17 mouse cellular contexts compared by ENCODE assay signal in genomic region chr14:20081084-20081483, GRCm38 (mm10). TPM values are rescaled to one million over a fixed set of nuclear protein-coding genes. Genes with fewer than 3 reads are reported as not detected.
DNase-seq lines count a peak whose midpoint lies in the region; ATAC-seq lines count a peak whose summit lies in the region.
"Had no signal": no experiment of that assay in that cellular context is flagged by ENCODE, and none has a peak within 500 bp of the region (broad histone marks: within the 10 kb centered on the region; RNA-seq: fewer than 3 reads in every experiment).

No protein-coding gene starts in this region.

- intact Hi-C loops in left cerebral cortex, postnatal 4 days (cut with DNase I) = no loop called here

- 86% methylated on average over 1 of the region's 1 CpGs for WGBS in midbrain, embryonic 13.5 days
- WGBS in midbrain, embryonic 15.5 days = 97% methylated on average over 1 of the region's 1 CpGs
- 65% methylated on average over 1 of the region's 1 CpGs for WGBS in liver, embryonic 13.5 days (ENCODE audit: insufficient replicate concordance)
- WGBS in forebrain, embryonic 15.5 days = 98% methylated on average over 1 of the region's 1 CpGs

- no peak overlapping the region for H3K9ac ChIP-seq in midbrain, embryonic 13.5 days (replicated peaks)
- H3K9ac ChIP-seq in midbrain, embryonic 15.5 days = no peak overlapping the region
- no peak overlapping the region for H3K9ac ChIP-seq in liver, embryonic 13.5 days
- H3K9ac ChIP-seq in forebrain, embryonic 15.5 days (replicated peaks) = no peak overlapping the region
- H3K9ac ChIP-seq: heart, embryonic 15.5 days; hindbrain, embryonic 15.5 days had no signal

- no peak overlapping the region for H3K4me3 ChIP-seq in midbrain, embryonic 13.5 days (replicated peaks)
- no peak overlapping the region for H3K4me3 ChIP-seq in midbrain, embryonic 15.5 days
- H3K4me3 ChIP-seq in liver, embryonic 13.5 days (replicated peaks) = no peak overlapping the region
- H3K4me3 ChIP-seq in forebrain, embryonic 15.5 days = no peak overlapping the region
- H3K4me3 ChIP-seq: heart, embryonic 15.5 days; hindbrain, embryonic 15.5 days had no signal

- no peaks in the 10 kb centered on the region for H3K27me3 ChIP-seq in midbrain, embryonic 13.5 days
- no peaks in the 10 kb centered on the region for H3K27me3 ChIP-seq in midbrain, embryonic 15.5 days (replicated peaks)
- H3K27me3 ChIP-seq in liver, embryonic 13.5 days = no peaks in the 10 kb centered on the region
- no peaks in the 10 kb centered on the region for H3K27me3 ChIP-seq in forebrain, embryonic 15.5 days
- H3K27me3 ChIP-seq: heart, embryonic 15.5 days; hindbrain, embryonic 15.5 days had no signal

- peaks cover 15% of the 10 kb centered on the region for H3K36me3 ChIP-seq in midbrain, embryonic 13.5 days
- H3K36me3 ChIP-seq in midbrain, embryonic 15.5 days (replicated peaks) = no peaks in the 10 kb centered on the region
- H3K36me3 ChIP-seq in liver, embryonic 13.5 days = no peaks in the 10 kb centered on the region
- H3K36me3 ChIP-seq in forebrain, embryonic 15.5 days = 0 out of 2 replicates have a peak, but pooled peaks cover 4% of the 10 kb centered on the region
- H3K36me3 ChIP-seq: embryonic facial prominence, embryonic 10.5 days; heart, embryonic 15.5 days; hindbrain, embryonic 15.5 days had no signal

- H3K9me3 ChIP-seq in midbrain, embryonic 13.5 days = no peaks in the 10 kb centered on the region
- H3K9me3 ChIP-seq in midbrain, embryonic 15.5 days = no peaks in the 10 kb centered on the region
- no peaks in the 10 kb centered on the region for H3K9me3 ChIP-seq in liver, embryonic 13.5 days (replicated peaks)
- no peaks in the 10 kb centered on the region for H3K9me3 ChIP-seq in forebrain, embryonic 15.5 days
- H3K9me3 ChIP-seq: embryonic facial prominence, embryonic 10.5 days; heart, embryonic 15.5 days; hindbrain, embryonic 15.5 days had no signal

- peak overlapping the region; percentile 77; the same call in 1 of the 2 replicates for H3K4me2 ChIP-seq in midbrain, embryonic 13.5 days (replicated peaks)
- no peak overlapping the region for H3K4me2 ChIP-seq in midbrain, embryonic 15.5 days
- H3K4me2 ChIP-seq in liver, embryonic 13.5 days = no peak overlapping the region
- no peak overlapping the region for H3K4me2 ChIP-seq in forebrain, embryonic 15.5 days (replicated peaks)

- peak; percentile 17 for DNase-seq in induced T-regulatory cell, adult 2 months (ENCODE audit: low read depth)
- DNase-seq in liver, embryonic 13.5 days = no peak
- DNase-seq in left cerebral cortex, postnatal 4 days = no peak
- DNase-seq: cerebellum, postnatal 36 days; gastrocnemius, postnatal 36 days; kidney, postnatal 10 days; lung, adult 2 months; lung, postnatal 4 days; thymus, adult 2 months had no signal

- no peak overlapping the region for H3K27ac ChIP-seq in midbrain, embryonic 13.5 days
- no peak overlapping the region for H3K27ac ChIP-seq in midbrain, embryonic 15.5 days
- peak overlapping the region; percentile 86 for H3K27ac ChIP-seq in liver, embryonic 13.5 days
- no peak overlapping the region for H3K27ac ChIP-seq in forebrain, embryonic 15.5 days (replicated peaks)
- H3K27ac ChIP-seq: hindbrain, embryonic 15.5 days had no signal

- H3K4me1 ChIP-seq in midbrain, embryonic 13.5 days (replicated peaks) = peaks cover 19% of the 10 kb centered on the region
- H3K4me1 ChIP-seq in midbrain, embryonic 15.5 days = peaks cover 20% of the 10 kb centered on the region
- H3K4me1 ChIP-seq in liver, embryonic 13.5 days (replicated peaks) = peaks cover 54% of the 10 kb centered on the region
- peaks cover 23% of the 10 kb centered on the region for H3K4me1 ChIP-seq in forebrain, embryonic 15.5 days

- ATAC-seq in midbrain, embryonic 13.5 days = no peak
- ATAC-seq in midbrain, embryonic 15.5 days (replicated peaks) = no peak
- ATAC-seq in liver, embryonic 13.5 days (ENCODE audit: low read depth) = no peak
- no peak for ATAC-seq in erythroblast, adult 5-6 weeks (replicated peaks; ENCODE audit: low FRiP score, poor library complexity, severe bottlenecking)
- no peak for ATAC-seq in forebrain, embryonic 15.5 days (replicated peaks)
- ATAC-seq: CD4-positive, CD25-positive, alpha-beta regulatory T cell, adult 4 months had no signal

RNA-seq across cellular contexts. Expression of gene Saysd1, which starts 57.2 kb away (rescaled TPM):
- 14.8 and 15.1 TPM in 2 replicates for polyA plus RNA-seq in midbrain, embryonic 13.5 days (2015; fragmentation: Nextera tagmentation; extraction: Ambion mirVana)
- 12.6 and 13.3 TPM in 2 replicates for polyA plus RNA-seq in midbrain, embryonic 15.5 days (2015; fragmentation: Nextera tagmentation; extraction: Ambion mirVana)
- 3.7 and 4.1 TPM in 2 replicates for polyA plus RNA-seq in liver, embryonic 13.5 days (2015; fragmentation: Nextera tagmentation; extraction: Ambion mirVana)
- total RNA-seq in erythroblast, adult 5-6 weeks (2015; ENCODE audit: low replicate concordance) = 1.9 TPM in 1 of 2 replicates, not detected in the other
- total RNA-seq in erythroblast, adult 5-6 weeks (2017; ENCODE audit: low replicate concordance) = not detected in 2 replicates
- polyA plus RNA-seq in forebrain, embryonic 15.5 days (2015; fragmentation: Nextera tagmentation; extraction: Ambion mirVana) = 15.0 and 15.4 TPM in 2 replicates
- 1 to 10 TPM; 5.2 to 6.0 TPM for total RNA-seq in left cerebral cortex, postnatal 4 days (2021)
